Mouse (Mus musculus): ENCODE results near the gene Rpn1.

DNA sequence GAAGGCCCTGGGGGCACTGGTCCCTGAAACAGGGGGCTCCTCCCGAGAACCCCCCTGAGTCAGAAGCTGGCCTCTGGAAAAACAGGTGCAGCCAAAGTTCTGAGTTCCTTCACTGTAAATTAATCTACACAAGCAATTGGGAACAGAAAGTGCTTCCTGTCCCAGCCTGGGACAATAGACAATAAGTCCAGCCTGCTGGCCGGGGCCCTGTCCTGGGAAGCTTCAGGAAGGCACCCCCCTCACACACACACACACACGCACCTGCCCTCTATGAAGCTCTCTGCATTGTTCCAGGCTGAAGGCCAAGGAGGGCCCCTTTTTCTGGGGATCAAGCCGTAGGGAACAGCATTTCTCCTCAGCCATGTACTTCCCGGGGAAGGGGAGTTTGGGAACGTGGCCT lies 49.6 kb downstream of the Rpn1 start:
- no peak for TF ChIP-seq CTCF (conservative IDR thresholded peaks at IDR 0.05; ENCODE audit: low read length)
- no peak for TF ChIP-seq POU5F1 (IDR thresholded peaks at IDR 0.05; ENCODE audit: borderline replicate concordance, low read length)

Measured in E14TG2a.4 (cell line).